Mouse (Mus musculus) lung, embryonic 14.5 days (tissue): ENCODE data around the gene Nat14. TPM values are rescaled to one million over a fixed set of nuclear protein-coding genes. Genes with fewer than 3 reads are reported as not detected.

Experiments
- ATAC-seq: fragments of 200-750 bp; cut with Nextera tagmentation; 2 replicates; pipeline ENCODE4 v1.8.0; 2017; ENCODE audit warnings: mild to moderate bottlenecking, moderate TSS enrichment, moderate library complexity; ENCODE audit not compliant: insufficient read depth
- DNase-seq: peaks from one replicate; pipeline ENCODE4 v3.0.0-alpha.2; 2015
- H3K27ac ChIP-seq: fragments of 300-500 bp; sonication (generic); 2 replicates; pipeline ENCODE4 v1.5.1; 2014; ENCODE audit warnings: low read depth, mild to moderate bottlenecking, moderate library complexity
- H3K27me3 ChIP-seq: fragments of 300-500 bp; sonication (generic); 2 replicates; pipeline ENCODE4 v1.6.1; 2014; ENCODE audit warnings: low read length, control low read depth; ENCODE audit not compliant: insufficient read depth
- H3K36me3 ChIP-seq: fragments of 300-500 bp; sonication (generic); 2 replicates; pipeline ENCODE4 v1.6.1; 2014; ENCODE audit warnings: control low read depth; ENCODE audit not compliant: insufficient read depth
- H3K4me1 ChIP-seq: fragments of 300-500 bp; sonication (generic); 2 replicates; pipeline ENCODE4 v1.6.1; 2014; ENCODE audit warnings: antibody characterized with exemption, control low read depth; ENCODE audit not compliant: insufficient read depth
- H3K4me2 ChIP-seq: fragments of 300-500 bp; sonication (generic); 2 replicates; pipeline ENCODE4 v1.6.1; 2014; ENCODE audit warnings: mild to moderate bottlenecking
- H3K4me3 ChIP-seq: fragments of 300-500 bp; sonication (generic); 2 replicates; pipeline ENCODE4 v1.5.1; 2014; ENCODE audit warnings: low read depth, low read length
- H3K9ac ChIP-seq: fragments of 300-500 bp; sonication (generic); 2 replicates; pipeline ENCODE4 v1.6.1; 2014
- H3K9me3 ChIP-seq: fragments of 300-500 bp; sonication (generic); 2 replicates; pipeline ENCODE4 v1.6.1; 2016; ENCODE audit warnings: low read depth, low read length, control low read depth
- CTCF ChIP-seq: IDR thresholded peaks from 2 replicates; pipeline ENCODE4 v1.5.1; 2016; ENCODE audit warnings: antibody characterized with exemption, low read depth
- WGBS: fragments of 180-500 bp; shearing (Covaris S2); extraction: QIAGEN DNeasy Blood & Tissue Kit; methylation state at CpG from one replicate; pipeline ENCODE4 v1.1.7; 2014; 5-methylcytosine and 5-hydroxymethylcytosine counted together
- polyA plus RNA-seq: library from polyadenylated mRNA; unstranded; fragments of >200 nt; fragmentation: Nextera tagmentation; extraction: Ambion mirVana; gene quantifications from 2 replicates; pipeline ENCODE4 v1.2.1, GENCODE M21; 2014

Gene Nat14
- polyA plus RNA-seq, 1 experiment from 2014 or later, result 2.3 TPM

DNA sequence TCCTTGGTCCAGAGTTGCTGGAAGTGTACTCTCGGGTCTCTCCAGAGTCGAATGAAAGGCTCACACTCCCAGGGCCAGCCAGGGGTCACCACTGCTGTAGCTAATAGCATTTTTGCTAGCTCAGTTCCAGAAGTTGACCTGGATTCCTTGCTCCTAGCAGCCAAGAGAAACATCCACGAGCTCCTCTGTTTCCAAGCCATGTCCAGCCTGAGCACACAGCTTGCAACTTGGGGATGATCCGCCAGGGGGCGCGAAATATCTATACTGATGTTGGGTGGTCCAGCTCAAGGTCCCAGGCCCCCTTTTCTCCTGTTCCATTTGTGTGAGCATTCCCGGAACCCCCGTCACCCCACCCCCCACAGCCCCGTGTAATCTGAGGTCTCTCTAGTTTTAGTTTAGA is 10.3 kb upstream of the Nat14 start:
- H3K27me3 ChIP-seq, result no peaks in the 10 kb centered on the region
- H3K27ac ChIP-seq, result no peak overlapping the region
- H3K4me1 ChIP-seq, result peaks cover 10% of the 10 kb centered on the region; the same call in 1 of the 2 replicates
- H3K9ac ChIP-seq, result no peak overlapping the region
- ATAC-seq, result no peak
- H3K4me2 ChIP-seq, result no peak overlapping the region
- TF ChIP-seq CTCF, result peak; percentile 71
- DNase-seq, result peak; percentile 88
- 16% methylated on average over 9 of the region's 9 CpGs for WGBS
- H3K4me3 ChIP-seq, result no peak overlapping the region
- H3K36me3 ChIP-seq, result no peaks in the 10 kb centered on the region
- no peaks in the 10 kb centered on the region for H3K9me3 ChIP-seq

DNA sequence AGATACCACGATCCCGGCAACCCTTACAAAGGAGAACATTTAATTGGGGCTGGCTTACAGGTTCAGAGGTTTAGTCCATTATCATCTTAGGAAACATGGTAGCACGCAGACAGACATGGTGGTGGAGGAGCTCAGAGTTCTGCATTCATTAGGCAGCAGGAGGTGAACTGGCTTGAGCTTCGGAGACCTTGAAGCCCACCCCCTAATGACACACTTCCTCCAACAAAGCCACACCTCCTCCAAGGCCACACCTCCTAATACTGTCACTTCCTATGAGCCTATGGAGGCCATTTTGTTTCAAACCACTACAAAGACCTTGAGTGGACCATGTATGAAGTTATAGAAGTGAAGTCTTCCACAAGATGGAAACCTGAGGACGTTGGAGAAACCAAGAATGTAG is 9.6 kb upstream of the Nat14 start:
- no peak for DNase-seq
- H3K36me3 ChIP-seq, result no peaks in the 10 kb centered on the region
- WGBS, result 58% methylated on average over 5 of the region's 5 CpGs
- peaks cover 12% of the 10 kb centered on the region; the same call in 1 of the 2 replicates for H3K4me1 ChIP-seq
- TF ChIP-seq CTCF, result no peak
- no peaks in the 10 kb centered on the region for H3K27me3 ChIP-seq
- no peak for ATAC-seq
- no peak overlapping the region for H3K9ac ChIP-seq
- no peak overlapping the region for H3K4me3 ChIP-seq
- no peak overlapping the region for H3K4me2 ChIP-seq
- no peaks in the 10 kb centered on the region for H3K9me3 ChIP-seq
- no peak overlapping the region for H3K27ac ChIP-seq

DNA sequence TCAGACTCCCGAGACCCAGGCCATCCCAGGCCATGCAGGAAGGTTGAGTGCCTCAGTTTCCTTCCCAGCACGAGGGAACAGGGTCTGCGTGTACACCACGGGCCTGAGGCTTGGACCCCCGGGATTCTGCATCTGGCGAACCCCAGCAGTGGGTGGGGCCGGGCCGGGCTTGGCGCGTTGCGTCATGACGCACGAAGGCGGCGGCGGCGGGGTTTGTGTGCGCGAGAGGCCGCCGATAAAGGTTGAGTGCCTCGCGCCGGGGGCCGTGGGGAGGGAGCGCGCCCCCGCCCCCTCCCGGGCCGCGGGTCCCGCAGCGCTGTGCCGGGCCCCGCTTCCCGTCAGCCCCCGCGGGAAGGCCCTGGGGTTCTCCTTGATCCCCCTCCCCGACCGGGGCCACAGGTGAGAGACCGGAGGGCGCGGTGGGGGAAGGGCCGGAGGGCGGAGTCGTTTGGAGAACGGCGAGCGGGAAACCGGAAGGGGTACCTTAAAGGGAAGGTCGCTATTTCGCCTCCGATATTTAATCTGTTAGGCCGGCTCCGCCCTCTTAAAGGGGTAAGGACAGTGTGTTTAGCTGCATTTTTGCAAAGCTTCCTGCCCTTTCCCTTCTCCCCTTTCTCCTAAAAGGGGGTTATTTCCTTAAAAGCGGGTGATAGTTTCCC is 6.7 kb upstream of the Nat14 start, which contains the start of gene Zfp628:
Gene Zfp628, plus strand, starts transcription at position 211 of the 659 bp plus-strand sequence.
- ATAC-seq (peak; percentile 87), DNase-seq (peak; percentile 99)
- H3K4me2 ChIP-seq, result peak within 1 kb of the TSS; percentile 84
- H3K4me1 ChIP-seq, result peaks cover 12% of the 10 kb centered on the region; the same call in 1 of the 2 replicates
- no peaks in the 10 kb centered on the region for H3K27me3 ChIP-seq
- H3K9me3 ChIP-seq, result no peaks in the 10 kb centered on the region
- peak within 1 kb of the TSS; percentile 68 for H3K4me3 ChIP-seq
- peak within 1 kb of the TSS; percentile 97 for H3K27ac ChIP-seq
- no peak for TF ChIP-seq CTCF
- H3K36me3 ChIP-seq, result peaks cover 24% of the 10 kb centered on the region
- WGBS, result under 1% methylated on average over 56 of the region's 56 CpGs
- H3K9ac ChIP-seq, result peak within 1 kb of the TSS; percentile 89

DNA sequence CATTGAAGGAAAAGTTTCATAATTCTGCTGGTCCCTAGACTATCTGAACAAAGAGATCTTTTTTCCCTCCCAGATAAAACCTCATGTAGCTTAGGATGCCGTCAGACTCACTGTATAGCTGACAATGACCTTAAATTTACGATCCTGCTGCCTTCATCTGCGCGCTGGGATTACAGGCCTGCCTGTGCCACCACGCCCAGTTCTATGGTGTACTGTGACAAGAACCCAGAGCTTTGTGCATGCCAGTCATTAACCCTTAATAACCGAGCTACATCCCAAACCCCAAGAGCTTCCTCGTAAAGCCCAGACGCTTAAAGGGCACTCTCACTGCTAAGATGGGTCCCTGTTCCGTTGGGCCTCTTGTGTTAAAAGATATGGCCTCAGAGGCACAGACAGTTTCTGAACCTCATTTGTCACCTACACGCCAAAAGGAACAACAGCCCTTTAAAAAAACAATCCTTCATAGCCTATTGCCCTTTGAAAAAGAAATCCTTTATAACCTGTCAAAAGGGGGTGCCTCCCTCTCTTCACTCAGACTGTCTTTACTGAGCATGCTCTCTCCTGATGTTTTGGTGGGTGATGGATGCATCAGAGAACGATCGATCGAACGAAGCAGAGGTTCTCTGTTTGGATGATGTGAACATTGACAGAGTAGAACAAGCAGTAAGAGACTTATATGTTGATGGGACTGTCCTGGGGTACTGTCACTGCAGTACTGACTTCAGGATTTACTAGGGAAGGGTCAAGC is 6.0 kb upstream of the Nat14 start:
- WGBS, result 10% methylated on average over 14 of the region's 14 CpGs
- ATAC-seq (peak; percentile 55), DNase-seq (no peak)
- no peaks in the 10 kb centered on the region for H3K27me3 ChIP-seq
- no peaks in the 10 kb centered on the region for H3K9me3 ChIP-seq
- H3K4me2 ChIP-seq, result peak overlapping the region; percentile 84
- TF ChIP-seq CTCF, result no peak
- peak overlapping the region; percentile 89 for H3K9ac ChIP-seq
- peaks cover 12% of the 10 kb centered on the region; the same call in 1 of the 2 replicates for H3K4me1 ChIP-seq
- H3K4me3 ChIP-seq, result peak overlapping the region; percentile 68
- peak overlapping the region; percentile 97 for H3K27ac ChIP-seq
- peaks cover 31% of the 10 kb centered on the region for H3K36me3 ChIP-seq

DNA sequence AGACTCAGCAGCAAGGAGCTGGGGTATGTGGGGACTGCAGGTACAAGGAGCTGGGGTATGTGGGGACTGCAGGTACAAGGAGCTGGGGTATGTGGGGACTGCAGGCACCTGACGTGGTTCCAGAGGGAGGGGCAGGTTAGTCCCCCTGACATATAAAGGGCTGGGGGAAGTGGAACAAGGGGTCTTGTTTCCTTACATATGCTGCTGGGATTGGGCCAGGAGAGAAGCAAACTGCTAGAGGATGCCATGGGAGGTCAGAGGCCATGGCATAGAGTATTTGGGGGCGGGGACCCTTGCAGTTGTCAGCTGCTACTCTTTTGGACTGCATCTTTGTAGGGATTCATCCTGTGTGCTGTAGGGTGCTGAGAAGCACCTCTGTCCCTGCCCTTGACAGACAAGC is 4.3 kb upstream of the Nat14 start:
- peaks cover 12% of the 10 kb centered on the region; the same call in 1 of the 2 replicates for H3K4me1 ChIP-seq
- no peak overlapping the region for H3K4me2 ChIP-seq
- no peak overlapping the region for H3K9ac ChIP-seq
- no peak overlapping the region for H3K4me3 ChIP-seq
- no peaks in the 10 kb centered on the region for H3K27me3 ChIP-seq
- no peak overlapping the region for H3K27ac ChIP-seq
- ATAC-seq (no peak), DNase-seq (no peak)
- TF ChIP-seq CTCF, result no peak
- H3K9me3 ChIP-seq, result no peaks in the 10 kb centered on the region
- peaks cover 37% of the 10 kb centered on the region for H3K36me3 ChIP-seq
- 85% methylated on average over 2 of the region's 2 CpGs for WGBS

GRCm38 (mm10) chr7:4918681-4919080 is 3.1 kb upstream of the Nat14 start:
- WGBS, result 86% methylated on average over 15 of the region's 15 CpGs
- H3K36me3 ChIP-seq, result peaks cover 37% of the 10 kb centered on the region
- no peak for DNase-seq
- TF ChIP-seq CTCF, result no peak
- no peak overlapping the region for H3K9ac ChIP-seq
- no peak overlapping the region for H3K4me3 ChIP-seq
- ATAC-seq, result no peak
- H3K9me3 ChIP-seq, result no peaks in the 10 kb centered on the region
- H3K4me1 ChIP-seq, result peaks cover 21% of the 10 kb centered on the region
- no peaks in the 10 kb centered on the region for H3K27me3 ChIP-seq
- H3K4me2 ChIP-seq, result no peak overlapping the region
- no peak overlapping the region for H3K27ac ChIP-seq

GRCm38 (mm10) chr7:4919096-4919495 is 2.7 kb upstream of the Nat14 start:
- ATAC-seq, result no peak
- no peak overlapping the region for H3K27ac ChIP-seq
- peaks cover 25% of the 10 kb centered on the region for H3K4me1 ChIP-seq
- no peaks in the 10 kb centered on the region for H3K27me3 ChIP-seq
- DNase-seq, result no peak
- no peak for TF ChIP-seq CTCF
- H3K9me3 ChIP-seq, result no peaks in the 10 kb centered on the region
- H3K9ac ChIP-seq, result no peak overlapping the region
- H3K36me3 ChIP-seq, result peaks cover 37% of the 10 kb centered on the region
- no peak overlapping the region for H3K4me2 ChIP-seq
- H3K4me3 ChIP-seq, result no peak overlapping the region
- WGBS, result 81% methylated on average over 21 of the region's 21 CpGs
